Mouse (Mus musculus) heart, embryonic 14.5 days (tissue): ENCODE measurements around the gene Dnajc16. TPM values are rescaled to one million over a fixed set of nuclear protein-coding genes. Genes with fewer than 3 reads are reported as not detected.
"Not testable (repeated sequence)": the region's sequence is repeated elsewhere in the genome, so short reads cannot be mapped to it uniquely, and the experiment has no call there.

ENCODE experiments used
- ATAC-seq: fragments of 200-750 bp; cut with Nextera tagmentation; 2 replicates; pipeline ENCODE4 v1.8.0; 2017; ENCODE audit warnings: low read depth, moderate TSS enrichment; ENCODE audit not compliant: insufficient number of reproducible peaks, insufficient read depth, low FRiP score
- H3K27ac ChIP-seq, 2 experiments: fragments of 200-500 bp in 1 of 2; fragments of 300-500 bp in 1 of 2; sonication (generic) in 1 of 2; replicated peaks in 1 of 2; 2 replicates each; pipeline ENCODE4 v1.5.1; 2012 to 2014; ENCODE audit warnings: low read depth in 2 of 2, low read length in 2 of 2, control low read depth in 1 of 2, mild to moderate bottlenecking in 1 of 2, mixed read lengths in 1 of 2; ENCODE audit not compliant: control insufficient read depth in 1 of 2, insufficient read depth in 1 of 2
- H3K27me3 ChIP-seq: fragments of 300-500 bp; sonication (generic); 2 replicates; pipeline ENCODE4 v1.6.1; 2014; ENCODE audit warnings: mild to moderate bottlenecking, low read length, control low read depth; ENCODE audit not compliant: control insufficient read depth, insufficient read depth
- H3K36me3 ChIP-seq: fragments of 300-500 bp; sonication (generic); 2 replicates; pipeline ENCODE4 v1.6.1; 2014; ENCODE audit warnings: mild to moderate bottlenecking, control low read depth, low read length, mixed read lengths; ENCODE audit not compliant: control insufficient read depth, insufficient read depth
- H3K4me1 ChIP-seq, 2 experiments: fragments of 200-500 bp in 1 of 2; fragments of 300-500 bp in 1 of 2; sonication (generic) in 1 of 2; 2 replicates each; pipeline ENCODE4 v1.6.1; 2012 to 2014; ENCODE audit warnings: low read length in 2 of 2, control low read depth in 1 of 2, mixed read lengths in 1 of 2; ENCODE audit not compliant: control insufficient read depth in 2 of 2, insufficient read depth in 2 of 2
- H3K4me2 ChIP-seq: fragments of 300-500 bp; sonication (generic); 2 replicates; pipeline ENCODE4 v1.6.1; 2014; ENCODE audit warnings: mild to moderate bottlenecking, low read length
- H3K4me3 ChIP-seq, 2 experiments: fragments of 200-500 bp in 1 of 2; fragments of 300-500 bp in 1 of 2; sonication (generic) in 1 of 2; 2 replicates each; pipeline ENCODE4 v1.5.1; 2012 to 2014; ENCODE audit warnings: low read length in 2 of 2, mild to moderate bottlenecking in 2 of 2, control low read depth in 1 of 2, low read depth in 1 of 2, moderate library complexity in 1 of 2; ENCODE audit not compliant: control insufficient read depth in 1 of 2, insufficient read depth in 1 of 2
- H3K9ac ChIP-seq: fragments of 300-500 bp; sonication (generic); 2 replicates; pipeline ENCODE4 v1.6.1; 2014; ENCODE audit warnings: mild to moderate bottlenecking, low read length
- H3K9me3 ChIP-seq: fragments of 300-500 bp; sonication (generic); 2 replicates; pipeline ENCODE4 v1.6.1; 2016; ENCODE audit warnings: low read length, control low read depth; ENCODE audit not compliant: control insufficient read depth
- WGBS: fragments of 180-500 bp; shearing (Covaris S2); extraction: QIAGEN DNeasy Blood & Tissue Kit; methylation state at CpG from one replicate; pipeline ENCODE4 v1.1.7; 2014; 5-methylcytosine and 5-hydroxymethylcytosine counted together
- polyA plus RNA-seq: library from polyadenylated mRNA; unstranded; fragments of >200 nt; fragmentation: Nextera tagmentation; extraction: Ambion mirVana; gene quantifications from 2 replicates; pipeline ENCODE4 v1.2.1, GENCODE M21; 2014

The Dnajc16 gene
- polyA plus RNA-seq, 1 experiment from 2014 or later: 3.6 TPM

DNA sequence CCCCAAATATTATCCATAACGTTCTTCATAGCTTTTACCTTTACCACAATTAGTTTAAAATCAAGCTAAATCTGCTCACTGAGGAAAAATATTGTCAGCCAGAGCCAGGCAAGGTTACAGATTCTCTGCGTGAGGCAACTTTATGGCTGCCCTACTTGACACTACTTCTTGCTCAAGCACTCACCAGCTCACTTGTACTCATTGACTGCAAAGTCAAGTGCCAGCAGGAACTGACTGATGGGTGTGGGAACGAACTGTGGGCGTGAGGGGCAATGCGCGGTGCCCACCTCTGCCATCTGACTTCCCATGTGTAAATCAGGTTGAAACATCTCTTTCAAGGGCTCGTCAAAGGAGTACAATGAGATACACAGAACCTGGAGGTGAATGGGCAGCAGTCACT is 3.3 kb downstream of the Dnajc16 start:
- Histone ChIP-seq H3K4me1 (peaks cover 6 to 11% of the 10 kb centered on the region in 2 experiments), H3K27ac (no peak overlapping the region), H3K27me3 (no peaks in the 10 kb centered on the region), H3K4me3 (no peak overlapping the region), H3K9me3 (no peaks in the 10 kb centered on the region), H3K4me2 (no peak overlapping the region), H3K9ac (no peak overlapping the region), H3K36me3 (peaks cover 60% of the 10 kb centered on the region)
- no peak for ATAC-seq
- 90% methylated on average over 7 of the region's 7 CpGs for WGBS

DNA sequence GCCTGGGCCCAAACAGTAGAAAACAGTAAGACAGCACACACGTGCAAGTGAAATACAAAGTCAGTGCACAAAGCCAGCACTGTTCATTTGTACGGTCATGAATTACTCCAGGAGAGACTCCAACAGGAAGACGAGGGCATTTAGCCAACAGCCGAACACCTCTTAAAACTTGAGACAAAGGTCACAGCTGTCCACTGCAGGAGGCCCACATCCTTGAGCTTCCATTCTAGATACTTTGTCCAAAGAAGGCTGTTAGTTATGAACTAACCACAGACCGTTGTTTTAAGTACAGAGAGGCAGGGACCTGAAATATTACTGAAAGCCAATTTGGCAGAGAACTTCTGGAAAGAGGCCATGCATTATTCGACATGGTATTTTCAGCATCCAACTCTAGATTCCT is 3.7 kb downstream of the Dnajc16 start:
- Histone ChIP-seq H3K27me3 (no peaks in the 10 kb centered on the region), H3K4me1 (peaks cover 6 to 11% of the 10 kb centered on the region in 2 experiments), H3K4me3 (no peak overlapping the region), H3K9me3 (no peaks in the 10 kb centered on the region), H3K9ac (no peak overlapping the region), H3K4me2 (no peak overlapping the region), H3K36me3 (peaks cover 64% of the 10 kb centered on the region), H3K27ac (no peak overlapping the region)
- 77% methylated on average over 6 of the region's 6 CpGs for WGBS
- no peak for ATAC-seq

DNA sequence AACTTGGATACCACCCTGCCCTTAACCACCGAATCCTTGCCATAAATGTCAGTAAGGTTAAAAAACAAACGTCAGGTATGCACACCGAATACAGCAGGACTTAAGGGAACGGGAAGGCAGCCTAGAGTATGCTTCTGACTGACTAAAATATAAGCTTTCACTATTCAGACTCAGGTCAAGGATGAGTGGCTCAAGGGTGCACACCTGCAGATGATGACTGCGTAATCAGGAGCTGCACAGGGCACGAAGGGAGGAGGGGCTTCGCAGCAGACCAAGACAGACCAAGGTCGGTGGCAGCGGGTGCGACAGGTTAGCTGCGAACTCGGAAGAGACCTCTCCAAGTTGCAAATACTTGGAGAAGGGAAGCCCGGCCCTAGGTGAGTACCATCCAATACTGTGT is 4.6 kb downstream of the Dnajc16 start:
- Histone ChIP-seq H3K27ac (no peak overlapping the region), H3K4me3 (no peak overlapping the region), H3K4me1 (peaks cover 5 to 10% of the 10 kb centered on the region in 2 experiments), H3K36me3 (peaks cover 73% of the 10 kb centered on the region), H3K9ac (no peak overlapping the region), H3K9me3 (no peaks in the 10 kb centered on the region), H3K27me3 (no peaks in the 10 kb centered on the region), H3K4me2 (no peak overlapping the region)
- ATAC-seq: no peak
- whole genome bisulfite sequencing: 89% methylated on average over 13 of the region's 13 CpGs

DNA sequence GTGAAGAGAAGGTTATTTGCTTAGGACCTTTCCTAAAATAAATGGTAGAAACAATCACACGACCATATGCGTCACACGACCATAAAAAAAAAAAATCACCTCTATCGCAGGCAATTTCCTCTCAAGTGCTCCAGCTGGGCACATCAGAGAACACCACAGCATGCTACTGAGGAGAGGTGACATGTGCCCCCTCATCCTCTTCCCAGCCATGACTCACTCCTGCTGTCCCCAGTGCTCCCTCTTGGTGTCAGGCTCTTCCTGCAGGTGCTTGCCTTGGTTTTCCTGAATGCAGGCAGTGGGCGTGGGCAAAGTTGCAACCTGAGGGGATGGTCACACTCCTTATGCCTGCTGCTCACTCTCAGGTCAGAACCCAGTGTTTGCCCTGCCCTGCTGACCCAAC is 5.9 kb downstream of the Dnajc16 start:
- peaks cover 86% of the 10 kb centered on the region for H3K36me3 ChIP-seq
- no peak overlapping the region for H3K27ac ChIP-seq
- no peak overlapping the region for H3K9ac ChIP-seq
- ATAC-seq: no peak
- no peaks in the 10 kb centered on the region for H3K27me3 ChIP-seq
- peaks cover 2 to 6% of the 10 kb centered on the region in 2 experiments for H3K4me1 ChIP-seq
- no peak overlapping the region for H3K4me3 ChIP-seq
- no peaks in the 10 kb centered on the region for H3K9me3 ChIP-seq
- H3K4me2 ChIP-seq: no peak overlapping the region
- WGBS: 83% methylated on average over 5 of the region's 5 CpGs

DNA sequence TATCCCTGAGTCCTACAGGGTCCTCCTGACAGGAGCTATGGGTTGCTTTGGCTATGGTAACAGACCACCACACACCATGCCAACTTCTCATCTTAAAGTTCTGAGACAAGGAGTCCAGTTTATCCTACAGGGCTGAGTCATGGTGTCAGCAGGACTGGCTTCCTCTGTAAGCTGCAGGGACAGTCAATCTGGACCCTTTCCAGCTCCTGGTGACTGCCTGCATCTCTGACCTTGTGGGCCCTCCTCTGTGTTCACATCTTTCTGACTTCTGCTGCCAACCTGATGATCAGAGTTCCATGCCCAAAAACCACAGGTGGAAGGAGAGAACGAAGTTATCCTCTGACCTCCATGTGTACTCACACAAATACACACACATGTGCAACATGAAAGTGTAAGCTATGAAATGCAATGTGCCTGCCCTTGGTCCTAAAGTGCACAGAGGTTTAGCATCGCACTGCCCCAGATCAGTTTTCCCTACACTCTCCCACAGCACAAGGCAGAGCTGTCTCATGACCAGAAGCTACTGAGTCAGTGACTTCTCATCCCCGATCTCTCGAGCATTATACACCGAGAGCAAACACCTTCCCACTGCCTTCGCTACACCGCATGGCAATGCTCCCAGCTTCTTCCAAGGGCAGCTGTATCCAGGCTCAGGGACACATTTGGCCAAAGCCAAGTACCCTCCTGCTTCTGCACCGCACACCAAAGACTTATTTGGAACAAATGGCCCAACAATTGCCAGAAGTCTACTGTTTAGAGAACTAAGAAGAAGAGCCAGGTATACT is 9.3 kb downstream of the Dnajc16 start:
- WGBS: 95% methylated on average over 8 of the region's 8 CpGs
- Histone ChIP-seq H3K4me1 (no peaks in the 10 kb centered on the region), H3K4me2 (no peak overlapping the region), H3K27me3 (no peaks in the 10 kb centered on the region), H3K9me3 (no peaks in the 10 kb centered on the region), H3K36me3 (peaks cover 92% of the 10 kb centered on the region), H3K9ac (no peak overlapping the region), H3K27ac (no peak overlapping the region), H3K4me3 (no peak overlapping the region)
- no peak for ATAC-seq

DNA sequence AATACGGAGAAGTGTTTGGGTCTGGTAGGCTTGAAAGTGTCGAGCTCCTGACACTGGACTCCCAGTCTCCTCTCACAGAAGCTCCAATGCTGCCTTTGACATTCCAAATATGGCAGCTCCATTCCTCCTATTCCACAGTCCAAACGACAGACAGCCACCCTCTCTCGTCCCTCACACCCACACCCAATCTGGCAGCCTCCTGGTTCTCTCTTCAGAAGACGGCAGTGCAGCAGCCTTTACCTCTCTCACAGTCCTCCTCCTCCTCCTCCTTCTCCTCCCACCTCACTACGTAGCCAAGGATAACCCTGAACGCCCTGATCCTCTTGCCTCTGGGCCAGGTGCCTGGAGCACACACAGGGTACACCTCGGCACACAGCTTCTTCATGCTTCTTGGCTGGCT is 10.9 kb downstream of the Dnajc16 start:
- Histone ChIP-seq H3K9me3 (no peaks in the 10 kb centered on the region), H3K4me2 (no peak overlapping the region), H3K27me3 (no peaks in the 10 kb centered on the region), H3K27ac (no peak overlapping the region), H3K9ac (no peak overlapping the region), H3K4me3 (no peak overlapping the region), H3K4me1 (no peaks in the 10 kb centered on the region), H3K36me3 (peaks cover 93% of the 10 kb centered on the region)
- WGBS: 72% methylated on average over 8 of the region's 8 CpGs
- ATAC-seq: no peak

DNA sequence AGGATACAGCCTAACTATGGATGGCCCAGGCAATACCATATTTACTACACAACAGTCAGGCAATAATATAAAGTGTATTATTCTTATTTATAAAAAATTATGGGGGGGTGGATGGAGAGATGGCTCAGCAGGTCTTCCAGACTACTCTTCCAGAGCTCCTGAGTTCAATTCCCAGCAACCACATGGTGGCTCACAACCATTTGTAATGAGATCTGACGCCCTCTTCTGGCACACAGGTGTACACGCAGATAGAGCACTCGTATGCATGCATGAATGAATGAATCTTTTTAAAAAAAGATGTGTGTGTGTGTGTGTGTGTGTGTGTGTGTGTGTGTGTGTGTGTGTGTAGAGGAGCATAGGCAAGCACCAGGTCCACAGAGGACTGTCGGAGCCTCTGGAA is 17.7 kb downstream of the Dnajc16 start:
- H3K27me3 ChIP-seq: not testable (repeated sequence)

DNA sequence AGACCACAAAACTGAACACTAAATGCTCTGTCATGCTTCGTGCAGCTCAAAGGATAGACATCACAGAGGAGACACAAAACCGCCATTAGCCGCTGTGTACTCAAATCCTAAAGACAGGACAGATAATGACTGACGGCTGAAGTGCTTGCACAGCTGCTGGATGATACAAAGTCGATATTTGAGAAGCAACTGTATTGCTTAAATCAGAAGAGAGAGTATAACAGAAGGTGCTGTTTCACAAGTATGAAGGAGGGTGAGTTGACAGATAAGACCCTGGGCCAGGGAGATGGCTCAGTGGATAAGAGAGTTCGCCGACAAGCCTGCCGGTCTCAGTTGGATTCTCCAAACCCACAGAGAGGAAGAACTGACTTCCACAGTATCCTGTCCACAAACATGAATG is 18.9 kb downstream of the Dnajc16 start:
- ATAC-seq: no peak
- H3K9me3 ChIP-seq: no peaks in the 10 kb centered on the region
- no peaks in the 10 kb centered on the region for H3K27me3 ChIP-seq
- H3K4me1 ChIP-seq: peaks cover 19 to 31% of the 10 kb centered on the region in 2 experiments
- H3K36me3 ChIP-seq: peaks cover 87% of the 10 kb centered on the region
- no peak overlapping the region for H3K27ac ChIP-seq
- H3K4me3 ChIP-seq: no peak overlapping the region
- 85% methylated on average over 8 of the region's 8 CpGs for WGBS
- no peak overlapping the region for H3K4me2 ChIP-seq
- H3K9ac ChIP-seq: no peak overlapping the region

More for the DNA sequence above, 17.7 kb downstream of the Dnajc16 start:
- H3K27ac ChIP-seq, ATAC-seq, H3K9ac ChIP-seq, H3K4me3 ChIP-seq, H3K9me3 ChIP-seq, H3K4me2 ChIP-seq: not testable (repeated sequence)
- 83% methylated on average over 4 of the region's 4 CpGs for WGBS
- peaks cover 94% of the 10 kb centered on the region for H3K36me3 ChIP-seq
- peaks cover 7 to 19% of the 10 kb centered on the region in 2 experiments for H3K4me1 ChIP-seq
